Mouse (Mus musculus) heart, postnatal 25 days (tissue): ENCODE results near the gene Snx22. TPM values are rescaled to one million over a fixed set of nuclear protein-coding genes. Genes with fewer than 3 reads are reported as not detected.

Source experiments
- DNase-seq: peaks from one replicate; pipeline ENCODE4 v3.0.0; 2022; ENCODE audit warnings: low spot score
- intact Hi-C: fragments of 180-260 bp; cut with DNase I; formaldehyde crosslinking; loops from one replicate; pipeline ENCODE4 v1.15.1; 2025
- total RNA-seq, 2 experiments: library from RNA; stranded (reverse); gene quantifications; 2 replicates each; pipeline ENCODE4 v1.2.3; 2021

The Snx22 gene
- total RNA-seq, 2 experiments from 2014 or later, result 0.59 to 0.83 TPM

GRCm38 (mm10) chr9:66038581-66038980 lies 30.9 kb downstream of the Snx22 start:
- no peak for DNase-seq
- intact Hi-C loops, result loop anchor here (5.0 kb wide), 1 partner anchor 49 kb away; no protein-coding TSS in a partner anchor

GRCm38 (mm10) chr9:66038082-66038481 lies 31.4 kb downstream of the Snx22 start:
- intact Hi-C loops, result loop anchor here (5.0 kb wide), 1 partner anchor 49 kb away; no protein-coding TSS in a partner anchor
- DNase-seq, result no peak

GRCm38 (mm10) chr9:66020601-66021000 lies 48.9 kb downstream of the Snx22 start:
- DNase-seq, result no peak
- intact Hi-C loops, result no loop called here

Other genes starting within 250 kb of the Snx22 start
- gene Zfp609, start 242.2 kb downstream of the Snx22 start, total RNA-seq, result 10 to 100 TPM; 23.2 to 28.0 TPM
- gene Pclaf, start 179.5 kb downstream of the Snx22 start, total RNA-seq, result under 1 TPM; 0.81 to 0.84 TPM
- gene Trip4, start 160.9 kb downstream of the Snx22 start, total RNA-seq, result 10 to 100 TPM; 15.9 to 18.3 TPM
- gene Csnk1g1, start 160.8 kb downstream of the Snx22 start, total RNA-seq, result 10 to 100 TPM; 11.9 to 12.0 TPM
- gene Ppib, start 9.5 kb downstream of the Snx22 start, total RNA-seq, result 100 to 1,000 TPM; 144 to 157 TPM
- gene Snx1, start 56.9 kb upstream of the Snx22 start, total RNA-seq, result 10 to 100 TPM; 27.6 to 30.4 TPM
- 10 to 100 TPM; 62.4 to 64.9 TPM for gene Ciao2a, start 56.9 kb upstream of the Snx22 start, total RNA-seq
- gene Dapk2, start 88.5 kb upstream of the Snx22 start, total RNA-seq, result 1 to 10 TPM; 5.3 TPM